Mouse (Mus musculus) thymus, adult 2 months (tissue): Measurements from ENCODE around the gene Klk7.

Experiments used
- CTCF ChIP-seq: fragments of 200-500 bp; IDR thresholded peaks from 2 replicates; pipeline ENCODE4 v1.5.1; 2012; ENCODE audit warnings: mild to moderate bottlenecking, control low read depth, low read length, moderate library complexity, borderline replicate concordance; ENCODE audit not compliant: control insufficient read depth, poor library complexity, insufficient read depth; ENCODE audit errors: extremely low read depth
- POLR2A ChIP-seq: fragments of 200-500 bp; IDR thresholded peaks from 2 replicates; pipeline ENCODE4 v1.6.1; 2012; ENCODE audit warnings: mild to moderate bottlenecking, low read length, control low read depth, moderate library complexity; ENCODE audit not compliant: control insufficient read depth, poor library complexity, insufficient read depth; ENCODE audit errors: extremely low read depth

DNA sequence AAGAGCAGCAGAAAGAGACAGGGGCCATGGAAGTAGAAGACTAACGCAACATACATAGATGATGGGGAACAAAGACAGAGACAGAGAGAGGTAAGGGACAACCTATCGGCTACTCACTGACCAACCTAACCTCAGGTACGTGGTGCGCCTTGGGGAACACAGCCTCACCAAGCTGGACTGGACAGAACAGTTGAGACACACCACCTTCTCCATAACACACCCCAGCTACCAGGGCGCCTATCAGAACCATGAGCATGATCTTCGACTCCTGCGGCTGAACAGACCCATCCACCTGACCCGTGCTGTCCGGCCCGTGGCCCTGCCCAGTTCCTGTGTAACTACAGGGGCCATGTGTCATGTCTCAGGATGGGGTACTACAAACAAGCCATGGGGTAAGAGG, 40.4 kb upstream of the Klk7 start:
- TF ChIP-seq POLR2A (no peak), CTCF (no peak)
